11 mouse cellular contexts compared by ENCODE assay signal in genomic region chr5:117874236-117874635, GRCm38 (mm10).
"Had no signal": no experiment of that assay in that cellular context is flagged by ENCODE, and none has a peak within 500 bp of the region (broad histone marks: within the 10 kb centered on the region; RNA-seq: fewer than 3 reads in every experiment).

No protein-coding gene starts in this region.

- H3K27me3 ChIP-seq: liver, embryonic 13.5 days; midbrain, embryonic 12.5 days had no signal

- ATAC-seq: midbrain, embryonic 16.5 days had no signal

- DNase-seq: kidney, postnatal 25 days; layer of hippocampus, adult 9-11 months; layer of hippocampus, postnatal 36 days; liver; liver, embryonic 13.5 days; lung, adult 18-20 months; right cerebral cortex, postnatal 14 days; thymus, postnatal 4 days had no signal

- H3K4me2 ChIP-seq: limb, embryonic 12.5 days; liver, embryonic 13.5 days; midbrain, embryonic 12.5 days had no signal

- H3K27ac ChIP-seq: limb, embryonic 12.5 days; liver, embryonic 13.5 days; midbrain, embryonic 12.5 days had no signal

- H3K4me3 ChIP-seq: limb, embryonic 12.5 days; liver, embryonic 13.5 days; midbrain, embryonic 12.5 days had no signal

- H3K4me1 ChIP-seq: limb, embryonic 12.5 days; liver, embryonic 13.5 days; midbrain, embryonic 12.5 days had no signal

- H3K9ac ChIP-seq: limb, embryonic 12.5 days; liver, embryonic 13.5 days; midbrain, embryonic 12.5 days had no signal

- H3K36me3 ChIP-seq: limb, embryonic 12.5 days; liver, embryonic 13.5 days; midbrain, embryonic 12.5 days had no signal

- H3K9me3 ChIP-seq: limb, embryonic 12.5 days had no signal
